Mouse (Mus musculus) liver, embryonic 12.5 days (tissue): Measurements from ENCODE around the gene Hist1h3g. TPM values are rescaled to one million over a fixed set of nuclear protein-coding genes. Genes with fewer than 3 reads are reported as not detected.

ENCODE experiments used
- ATAC-seq: fragments of 200-750 bp; cut with Nextera tagmentation; 2 replicates; pipeline ENCODE4 v1.8.0; 2017; ENCODE audit warnings: moderate number of reproducible peaks, mild to moderate bottlenecking, moderate library complexity
- H3K27ac ChIP-seq: fragments of 300-500 bp; sonication (generic); 2 replicates; pipeline ENCODE4 v1.5.1; 2016; ENCODE audit warnings: mild to moderate bottlenecking
- H3K27me3 ChIP-seq: fragments of 300-500 bp; sonication (generic); replicated peaks from 2 replicates; pipeline ENCODE4 v1.6.1; 2016; ENCODE audit warnings: mild to moderate bottlenecking, moderate library complexity
- H3K36me3 ChIP-seq: fragments of 300-500 bp; sonication (generic); 2 replicates; pipeline ENCODE4 v1.6.1; 2016; ENCODE audit warnings: mild to moderate bottlenecking, moderate library complexity
- H3K4me1 ChIP-seq: fragments of 300-500 bp; sonication (generic); 2 replicates; pipeline ENCODE4 v1.6.1; 2016
- H3K4me2 ChIP-seq: fragments of 300-500 bp; sonication (generic); 2 replicates; pipeline ENCODE4 v1.6.1; 2016; ENCODE audit warnings: mild to moderate bottlenecking, moderate library complexity
- H3K4me3 ChIP-seq: fragments of 300-500 bp; sonication (generic); 2 replicates; pipeline ENCODE4 v1.5.1; 2016; ENCODE audit warnings: mild to moderate bottlenecking, moderate library complexity
- H3K9ac ChIP-seq: fragments of 300-500 bp; sonication (generic); 2 replicates; pipeline ENCODE4 v1.6.1; 2016; ENCODE audit warnings: mild to moderate bottlenecking, moderate library complexity
- H3K9me3 ChIP-seq: fragments of 300-500 bp; sonication (generic); replicated peaks from 2 replicates; pipeline ENCODE4 v1.6.1; 2016; ENCODE audit warnings: mild to moderate bottlenecking, moderate library complexity
- whole genome bisulfite sequencing: fragments of 180-500 bp; shearing (Covaris S2); methylation state at CpG from one replicate; pipeline ENCODE4 v1.1.7; 2016; ENCODE audit not compliant: insufficient replicate concordance; 5-methylcytosine and 5-hydroxymethylcytosine counted together
- polyA plus RNA-seq: library from polyadenylated mRNA; unstranded; fragments of >200 nt; fragmentation: Nextera tagmentation; extraction: Ambion mirVana; gene quantifications from 2 replicates; pipeline ENCODE4 v1.2.1, GENCODE M21; 2016

The Hist1h3g gene
- polyA plus RNA-seq, 1 experiment from 2014 or later = 16.3 TPM

DNA sequence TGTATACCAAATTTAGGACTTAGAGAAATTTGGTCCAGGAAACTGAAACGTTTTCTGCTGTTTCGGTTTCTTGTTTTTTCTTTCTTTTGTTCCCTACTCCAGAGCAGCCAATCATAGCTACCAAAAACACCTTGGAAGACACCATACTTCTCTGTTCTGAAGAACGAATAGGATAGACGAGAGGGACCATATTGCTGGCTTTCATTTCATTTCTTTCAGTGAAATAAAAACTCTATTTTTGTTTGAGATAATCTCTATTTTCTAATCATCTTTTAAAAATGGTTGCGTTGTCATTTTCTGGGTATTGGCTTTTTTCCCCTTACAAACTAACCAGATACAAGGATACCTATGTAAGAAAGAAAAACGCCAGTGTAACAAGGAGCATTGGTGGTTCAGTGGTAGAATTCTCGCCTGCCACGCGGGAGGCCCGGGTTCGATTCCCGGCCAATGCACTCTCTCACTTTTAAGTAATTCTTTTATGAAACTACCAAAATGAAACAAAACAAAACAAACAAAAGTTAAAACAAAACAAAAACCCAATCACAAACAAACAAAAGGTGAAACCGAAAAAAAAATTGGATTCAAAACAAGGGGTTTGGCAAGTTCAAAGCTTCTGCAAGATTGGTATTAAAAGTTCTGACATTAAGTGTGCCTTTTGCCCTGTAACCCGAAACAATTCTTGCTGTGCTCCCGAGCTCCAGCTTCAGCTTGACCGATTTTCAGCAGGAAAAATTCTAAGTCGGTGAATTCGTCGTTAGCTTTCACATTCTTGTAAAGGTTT lies 18.2 kb upstream of the Hist1h3g start:
- peak overlapping the region; percentile 79 for H3K27ac ChIP-seq
- H3K4me3 ChIP-seq = peak overlapping the region; percentile 65
- ATAC-seq = peak; percentile 57; the same call in 1 of the 2 replicates
- H3K9ac ChIP-seq = peak overlapping the region; percentile 67
- under 1% methylated on average over 19 of the region's 19 CpGs for WGBS
- peaks cover 40% of the 10 kb centered on the region for H3K4me1 ChIP-seq
- H3K27me3 ChIP-seq = no peaks in the 10 kb centered on the region
- peak overlapping the region; percentile 93 for H3K4me2 ChIP-seq
- H3K36me3 ChIP-seq = no peaks in the 10 kb centered on the region
- H3K9me3 ChIP-seq = no peaks in the 10 kb centered on the region

DNA sequence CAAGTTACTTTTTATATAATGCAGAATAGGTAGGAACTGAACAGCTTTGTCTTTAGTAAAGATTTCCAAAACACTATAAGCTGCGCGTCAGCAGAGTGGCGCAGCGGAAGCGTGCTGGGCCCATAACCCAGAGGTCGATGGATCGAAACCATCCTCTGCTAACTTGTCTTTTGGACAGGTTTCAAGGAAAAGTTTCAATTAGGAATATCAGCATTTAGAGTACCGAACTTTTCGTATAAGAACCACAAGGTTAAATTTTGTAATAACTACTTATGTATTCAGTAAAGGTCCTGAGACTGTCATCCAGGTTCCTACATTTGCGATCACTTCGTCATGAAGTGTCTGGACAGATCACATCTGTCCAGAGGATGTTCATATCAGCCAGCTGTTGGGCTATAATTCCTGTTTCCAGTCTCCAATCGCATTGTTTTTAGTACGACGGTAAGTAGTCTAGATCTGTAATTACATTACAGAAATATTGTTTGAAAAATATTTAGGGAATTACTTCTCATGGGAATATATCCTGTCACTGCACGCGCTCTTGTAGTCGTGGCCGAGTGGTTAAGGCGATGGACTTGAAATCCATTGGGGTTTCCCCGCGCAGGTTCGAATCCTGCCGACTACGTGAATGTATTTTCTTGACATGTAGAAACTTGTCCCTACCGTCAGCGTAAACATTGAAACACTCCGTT lies 17.5 kb upstream of the Hist1h3g start:
- Histone ChIP-seq H3K27me3 (no peaks in the 10 kb centered on the region), H3K9me3 (no peaks in the 10 kb centered on the region), H3K4me3 (peak overlapping the region; percentile 65), H3K27ac (peak overlapping the region; percentile 84), H3K36me3 (no peaks in the 10 kb centered on the region), H3K4me2 (peak overlapping the region; percentile 93), H3K9ac (peak overlapping the region; percentile 70), H3K4me1 (peaks cover 42% of the 10 kb centered on the region)
- ATAC-seq = peak; percentile 81
- WGBS = under 1% methylated on average over 27 of the region's 27 CpGs

DNA sequence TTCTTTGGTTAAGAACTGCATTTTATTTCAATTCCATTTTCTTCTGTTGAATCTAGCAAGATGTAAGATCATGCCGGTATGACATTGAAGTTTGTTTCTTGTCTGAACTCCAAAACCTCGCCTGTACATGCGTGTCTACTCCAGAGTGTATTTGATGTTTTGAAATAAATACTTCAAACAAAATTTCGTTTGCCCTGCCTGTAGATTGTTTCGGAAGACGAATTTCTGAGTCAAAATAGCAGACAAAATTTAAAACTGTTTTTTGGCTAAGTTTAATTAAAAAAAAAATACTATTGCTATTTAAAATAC lies 17.0 kb upstream of the Hist1h3g start:
- H3K36me3 ChIP-seq = no peaks in the 10 kb centered on the region
- H3K4me3 ChIP-seq = peak overlapping the region; percentile 65
- peaks cover 42% of the 10 kb centered on the region for H3K4me1 ChIP-seq
- no peak for ATAC-seq
- H3K4me2 ChIP-seq = peak overlapping the region; percentile 93
- WGBS = under 1% methylated on average over 6 of the region's 6 CpGs
- no peaks in the 10 kb centered on the region for H3K9me3 ChIP-seq
- H3K27me3 ChIP-seq = no peaks in the 10 kb centered on the region
- peak overlapping the region; percentile 84 for H3K27ac ChIP-seq
- peak overlapping the region; percentile 70 for H3K9ac ChIP-seq

DNA sequence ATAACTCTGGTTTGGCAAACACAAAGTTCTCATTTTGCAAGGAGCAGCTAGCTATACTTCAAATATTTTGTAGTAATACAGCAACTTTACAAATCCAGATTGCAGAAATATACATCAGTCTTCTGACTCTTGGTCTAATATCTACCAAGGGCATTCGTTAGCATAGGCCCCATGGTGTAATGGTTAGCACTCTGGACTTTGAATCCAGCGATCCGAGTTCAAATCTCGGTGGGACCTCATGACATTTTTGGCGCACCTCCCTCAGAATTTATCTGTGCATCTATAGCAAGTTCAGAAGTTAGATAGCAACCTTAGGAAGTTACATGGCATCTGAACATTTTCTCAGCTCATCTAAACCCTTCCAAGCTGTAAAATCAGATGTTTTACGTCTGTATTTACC lies 16.3 kb upstream of the Hist1h3g start:
- Histone ChIP-seq H3K27ac (peak overlapping the region; percentile 82), H3K9me3 (no peaks in the 10 kb centered on the region), H3K4me1 (peaks cover 43% of the 10 kb centered on the region), H3K4me2 (peak overlapping the region; percentile 93), H3K27me3 (no peaks in the 10 kb centered on the region), H3K36me3 (no peaks in the 10 kb centered on the region), H3K4me3 (peak overlapping the region; percentile 65), H3K9ac (peak overlapping the region; percentile 56; the same call in 1 of the 2 replicates)
- peak; percentile 61 for ATAC-seq
- 0% methylated on average over 6 of the region's 6 CpGs for WGBS

DNA sequence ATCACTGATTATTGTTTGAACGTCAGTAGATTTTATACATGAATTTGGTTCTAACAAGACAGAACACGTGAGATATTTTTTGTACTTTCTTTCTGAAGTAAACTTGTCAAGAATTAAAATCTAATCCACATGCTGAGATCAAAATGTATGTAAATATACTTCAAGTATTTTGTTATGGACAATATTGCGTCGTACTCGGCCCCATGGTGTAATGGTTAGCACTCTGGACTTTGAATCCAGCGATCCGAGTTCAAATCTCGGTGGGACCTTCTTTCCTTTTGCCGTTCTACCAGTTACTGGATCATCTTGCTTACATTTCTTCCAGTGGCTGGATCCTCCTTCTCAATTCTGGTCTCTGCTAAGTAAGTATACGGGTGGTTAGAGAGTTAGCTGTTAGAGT lies 15.8 kb upstream of the Hist1h3g start:
- H3K27ac ChIP-seq = peak overlapping the region; percentile 82
- H3K4me1 ChIP-seq = peaks cover 46% of the 10 kb centered on the region
- peak; percentile 42 for ATAC-seq
- H3K9ac ChIP-seq = peak overlapping the region; percentile 35; the same call in 1 of the 2 replicates
- peak overlapping the region; percentile 93 for H3K4me2 ChIP-seq
- peak overlapping the region; percentile 65 for H3K4me3 ChIP-seq
- H3K36me3 ChIP-seq = no peaks in the 10 kb centered on the region
- no peaks in the 10 kb centered on the region for H3K9me3 ChIP-seq
- no peaks in the 10 kb centered on the region for H3K27me3 ChIP-seq
- under 1% methylated on average over 10 of the region's 10 CpGs for WGBS

DNA sequence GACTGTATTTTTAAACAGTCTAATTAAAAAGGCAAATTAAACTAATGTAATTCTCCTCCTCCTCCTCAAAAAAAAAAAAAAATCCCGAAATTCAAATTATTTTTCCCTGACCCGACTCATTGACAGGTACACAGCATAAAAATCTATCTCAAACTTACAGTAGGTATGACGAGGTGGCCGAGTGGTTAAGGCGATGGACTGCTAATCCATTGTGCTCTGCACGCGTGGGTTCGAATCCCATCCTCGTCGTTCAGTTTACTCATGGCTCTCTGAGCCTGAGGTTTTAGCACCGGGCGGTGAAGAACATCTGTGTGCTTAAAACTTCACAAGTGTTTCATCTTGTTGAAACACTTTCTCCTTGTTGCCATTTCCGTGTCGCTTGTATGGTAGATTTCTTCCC lies 13.5 kb upstream of the Hist1h3g start:
- H3K4me1 ChIP-seq = peaks cover 59% of the 10 kb centered on the region
- no peak overlapping the region for H3K9ac ChIP-seq
- 0 out of 2 replicates have a peak overlapping the region, but pooled peaks have one; percentile 8 for H3K27ac ChIP-seq
- H3K4me2 ChIP-seq = peak overlapping the region; percentile 93
- H3K27me3 ChIP-seq = no peaks in the 10 kb centered on the region
- ATAC-seq = peak; percentile 57
- H3K4me3 ChIP-seq = peak overlapping the region; percentile 38
- WGBS = 1% methylated on average over 14 of the region's 14 CpGs
- no peaks in the 10 kb centered on the region for H3K9me3 ChIP-seq
- H3K36me3 ChIP-seq = no peaks in the 10 kb centered on the region

DNA sequence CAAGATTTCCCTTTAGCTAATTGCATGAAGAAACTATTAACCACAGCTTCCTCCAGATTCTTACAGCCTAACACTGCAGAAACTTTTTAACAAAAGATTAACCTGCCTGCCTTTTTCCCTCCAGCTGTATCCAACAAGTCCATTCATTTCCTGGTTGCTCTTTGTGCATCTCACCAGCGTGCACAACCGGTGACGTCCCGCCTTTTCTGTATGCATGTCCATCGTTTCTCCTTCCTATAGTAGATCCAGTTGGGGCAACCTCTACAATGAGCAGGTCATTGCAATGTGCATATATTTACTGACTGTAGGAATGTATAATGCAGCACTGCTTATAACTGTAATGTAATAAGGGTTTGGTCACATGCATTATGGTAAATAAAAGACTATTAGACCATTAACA lies 11.2 kb upstream of the Hist1h3g start:
- Histone ChIP-seq H3K4me1 (peaks cover 63% of the 10 kb centered on the region), H3K36me3 (no peaks in the 10 kb centered on the region), H3K9ac (no peak overlapping the region), H3K27ac (no peak overlapping the region), H3K9me3 (no peaks in the 10 kb centered on the region), H3K4me2 (no peak overlapping the region), H3K4me3 (no peak overlapping the region), H3K27me3 (no peaks in the 10 kb centered on the region)
- 29% methylated on average over 5 of the region's 5 CpGs for WGBS
- no peak for ATAC-seq

DNA sequence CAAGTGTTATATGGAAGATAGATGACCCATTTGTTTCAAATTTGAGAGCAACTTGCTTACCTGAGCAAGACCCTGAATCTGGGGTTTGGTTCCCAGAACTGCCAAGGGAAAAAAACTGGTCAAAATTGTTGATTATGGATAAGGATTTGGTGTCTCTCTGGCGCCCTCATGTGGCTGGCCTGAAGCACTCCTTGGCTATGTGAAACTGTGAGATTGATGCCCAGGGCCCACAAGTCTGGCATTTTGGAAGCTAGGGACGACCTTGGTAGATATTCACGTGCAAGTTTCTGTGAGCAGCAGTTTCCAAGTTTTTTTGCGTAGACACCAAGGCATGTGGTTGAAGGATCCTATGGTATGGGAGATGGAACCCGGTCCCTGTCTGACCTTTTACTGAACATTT lies 10.6 kb upstream of the Hist1h3g start:
- no peak overlapping the region for H3K4me3 ChIP-seq
- no peaks in the 10 kb centered on the region for H3K27me3 ChIP-seq
- H3K9ac ChIP-seq = no peak overlapping the region
- 0 out of 2 replicates have a peak overlapping the region, but pooled peaks have one; percentile 6 for H3K27ac ChIP-seq
- H3K4me2 ChIP-seq = peak overlapping the region; percentile 73
- no peaks in the 10 kb centered on the region for H3K36me3 ChIP-seq
- peaks cover 63% of the 10 kb centered on the region for H3K4me1 ChIP-seq
- peak; percentile 30; the same call in 1 of the 2 replicates for ATAC-seq
- 7% methylated on average over 5 of the region's 5 CpGs for WGBS
- H3K9me3 ChIP-seq = no peaks in the 10 kb centered on the region

DNA sequence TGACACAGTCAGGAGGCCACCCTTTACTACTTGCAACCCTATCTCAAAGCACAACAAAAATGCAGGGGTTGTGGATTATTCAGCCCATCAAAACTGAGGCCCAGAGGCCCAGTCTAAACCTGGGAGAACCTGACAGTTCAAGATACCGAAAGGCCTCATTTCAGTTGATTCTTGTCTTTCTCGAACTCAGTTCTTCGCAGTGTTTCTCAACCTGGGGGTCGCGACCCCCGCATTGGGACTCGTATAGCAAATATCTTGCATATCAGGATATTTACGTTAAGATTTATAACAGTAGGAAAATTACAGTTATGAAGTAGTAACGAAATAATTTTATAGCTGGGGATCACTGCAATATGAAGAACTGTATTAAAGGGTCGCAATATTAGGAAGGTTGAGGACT lies 9.3 kb upstream of the Hist1h3g start:
- Histone ChIP-seq H3K36me3 (no peaks in the 10 kb centered on the region), H3K4me1 (peaks cover 54% of the 10 kb centered on the region), H3K4me3 (peak overlapping the region; percentile 57), H3K9me3 (no peaks in the 10 kb centered on the region), H3K27me3 (no peaks in the 10 kb centered on the region), H3K9ac (peak overlapping the region; percentile 67), H3K4me2 (peak overlapping the region; percentile 73), H3K27ac (peak overlapping the region; percentile 23; the same call in 1 of the 2 replicates)
- ATAC-seq = no peak
- WGBS = 1% methylated on average over 10 of the region's 10 CpGs

DNA sequence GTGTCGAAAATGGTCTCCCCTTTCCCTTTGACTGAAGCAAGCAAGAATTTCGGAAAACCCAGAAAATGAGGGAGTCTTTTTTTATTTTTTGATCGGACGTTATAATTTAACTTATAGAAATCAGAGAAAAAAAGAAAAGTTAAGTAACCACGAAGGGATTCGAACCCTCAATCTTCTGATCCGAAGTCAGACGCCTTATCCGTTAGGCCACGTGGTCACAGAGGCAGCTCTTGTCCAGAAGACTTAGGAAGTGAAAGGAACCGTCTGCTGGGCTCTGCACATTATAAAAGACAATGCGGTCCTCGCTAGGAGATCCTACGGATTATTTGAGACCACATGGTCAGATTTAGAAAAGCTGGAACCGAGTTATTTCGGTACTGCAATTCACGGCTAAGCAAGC lies 8.9 kb upstream of the Hist1h3g start:
- Histone ChIP-seq H3K9me3 (no peaks in the 10 kb centered on the region), H3K4me2 (peak overlapping the region; percentile 73), H3K36me3 (no peaks in the 10 kb centered on the region), H3K27me3 (no peaks in the 10 kb centered on the region), H3K4me1 (peaks cover 50% of the 10 kb centered on the region), H3K9ac (peak overlapping the region; percentile 67), H3K27ac (peak overlapping the region; percentile 64; the same call in 1 of the 2 replicates), H3K4me3 (peak overlapping the region; percentile 57)
- ATAC-seq = no peak
- 0% methylated on average over 17 of the region's 17 CpGs for WGBS

DNA sequence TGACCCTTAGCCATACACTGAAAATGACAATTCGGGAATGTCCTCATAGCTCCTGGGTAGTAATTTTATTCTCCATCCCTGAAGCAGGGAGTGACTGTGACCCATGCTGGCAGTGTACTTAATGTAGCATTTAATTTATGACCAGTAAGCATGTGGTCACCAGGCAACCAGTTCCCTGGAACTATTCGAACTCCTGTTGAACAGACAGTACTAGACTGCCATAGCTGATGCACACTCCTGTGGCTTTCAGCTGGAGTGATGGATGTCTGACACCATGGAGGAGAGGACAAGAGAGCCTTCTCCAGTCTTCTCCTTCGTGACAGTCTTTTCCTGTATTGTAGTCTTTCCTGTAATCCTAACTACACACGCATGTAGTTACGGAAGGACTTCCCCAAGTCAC lies 6.2 kb upstream of the Hist1h3g start:
- H3K4me1 ChIP-seq = peaks cover 54% of the 10 kb centered on the region
- H3K9me3 ChIP-seq = no peaks in the 10 kb centered on the region
- no peak overlapping the region for H3K4me3 ChIP-seq
- no peak overlapping the region; the same call in 1 of the 2 replicates for H3K9ac ChIP-seq
- ATAC-seq = no peak
- WGBS = 79% methylated on average over 5 of the region's 5 CpGs
- 0 out of 2 replicates have a peak overlapping the region, but pooled peaks have one; percentile 26 for H3K4me2 ChIP-seq
- no peaks in the 10 kb centered on the region for H3K27me3 ChIP-seq
- no peak overlapping the region for H3K27ac ChIP-seq
- no peaks in the 10 kb centered on the region for H3K36me3 ChIP-seq
